Mouse (Mus musculus): ENCODE results near the gene Pfkfb1. TPM values are rescaled to one million over a fixed set of nuclear protein-coding genes. Genes with fewer than 3 reads are reported as not detected.

Gene Pfkfb1
- total and polyA plus RNA-seq, 3 experiments = 7.5 to 12.4 (median 7.6) TPM

GRCm38 (mm10) chrX:150636421-150636820 is 48.4 kb downstream of the Pfkfb1 start:
- no peak overlapping the region for H3K4me2 ChIP-seq (ENCODE audit: insufficient read depth, low read depth, poor library complexity, severe bottlenecking)
- no peak for DNase-seq (ENCODE audit: extremely low read depth)
- TF ChIP-seq NRF1 (IDR thresholded peaks at IDR 0.05; ENCODE audit: low read depth, low read length) (no peak), KAT2A (IDR thresholded peaks at IDR 0.05; ENCODE audit: insufficient replicate concordance, low read length) (no peak), ZNF384 (IDR thresholded peaks at IDR 0.05; ENCODE audit: low read depth, low read length) (no peak), GABPA (IDR thresholded peaks at IDR 0.05; ENCODE audit: insufficient replicate concordance, low read depth, low read length) (no peak), SMC3 (IDR thresholded peaks at IDR 0.05; ENCODE audit: low read depth, low read length) (no peak), RAD21 (IDR thresholded peaks at IDR 0.05; ENCODE audit: low read depth, low read length) (no peak), RCOR1 (conservative IDR thresholded peaks at IDR 0.05; ENCODE audit: low read depth, low read length) (no peak), HCFC1 (IDR thresholded peaks at IDR 0.05; ENCODE audit: low read depth, low read length) (no peak)
- in situ Hi-C loops (cut with MboI; ENCODE audit: low pct_ligation_motif_present, low pct_unique_long_range_greater_than_20kb, low sequenced_read_pairs) (no loop called here), dilution Hi-C loops (cut with MboI; ENCODE audit: extremely low pct_ligation_motif_present, extremely low pct_unique_long_range_greater_than_20kb, low sequenced_read_pairs) (no loop called here)
- H3K4me3 ChIP-seq (replicated peaks in 1 of 3; ENCODE audit: low read depth in 2 of 3, low read length in 2 of 3, poor library complexity in 1 of 3) = no peak overlapping the region
- H3K4me1 ChIP-seq (ENCODE audit: control insufficient read depth in 1 of 2, insufficient read depth in 2 of 2) = no peaks in the 10 kb centered on the region
- no peaks in the 10 kb centered on the region for H3K27me3 ChIP-seq (replicated peaks)
- no peaks in the 10 kb centered on the region for H3K79me2 ChIP-seq (replicated peaks; ENCODE audit: control insufficient read depth, extremely low read depth, insufficient read depth, poor library complexity, severe bottlenecking)
- H3K27ac ChIP-seq (ENCODE audit: insufficient read depth, low read depth) = no peak overlapping the region
- H3K36me3 ChIP-seq (replicated peaks in 1 of 2; ENCODE audit: control insufficient read depth in 1 of 2, insufficient read depth in 1 of 2, low read length in 1 of 2) = peaks cover 0 to 10% of the 10 kb centered on the region in 2 experiments
- H3K9me3 ChIP-seq (replicated peaks; ENCODE audit: low read length) = no peaks in the 10 kb centered on the region
- H3K9ac ChIP-seq (ENCODE audit: insufficient read depth, low read depth) = no peak overlapping the region

- DNase-seq (ENCODE audit: extremely low read depth) = no peak
- Histone ChIP-seq H3K4me2 (ENCODE audit: insufficient read depth, low read depth, poor library complexity, severe bottlenecking) (0 out of 2 replicates have a peak overlapping the region, but pooled peaks have one; percentile 64), H3K9ac (ENCODE audit: insufficient read depth, low read depth) (no peak overlapping the region), H3K79me2 (replicated peaks; ENCODE audit: control insufficient read depth, extremely low read depth, insufficient read depth, poor library complexity, severe bottlenecking) (no peaks in the 10 kb centered on the region), H3K4me1 (ENCODE audit: control insufficient read depth in 1 of 2, insufficient read depth in 2 of 2) (no peaks in the 10 kb centered on the region), H3K27me3 (replicated peaks) (no peaks in the 10 kb centered on the region), H3K4me3 (replicated peaks in 1 of 3; ENCODE audit: low read depth in 2 of 3, low read length in 2 of 3, poor library complexity in 1 of 3) (no peak overlapping the region), H3K27ac (ENCODE audit: insufficient read depth, low read depth) (no peak overlapping the region), H3K36me3 (replicated peaks in 1 of 2; ENCODE audit: control insufficient read depth in 1 of 2, insufficient read depth in 1 of 2, low read length in 1 of 2) (no peaks in the 10 kb centered on the region), H3K9me3 (replicated peaks; ENCODE audit: low read length) (no peaks in the 10 kb centered on the region)
- TF ChIP-seq MAZ (IDR thresholded peaks at IDR 0.05; ENCODE audit: low read depth, low read length) (no peak), JUN (IDR thresholded peaks at IDR 0.05; ENCODE audit: insufficient read depth, low read depth, low read length) (no peak), RAD21 (IDR thresholded peaks at IDR 0.05; ENCODE audit: low read depth, low read length) (no peak), SMC3 (IDR thresholded peaks at IDR 0.05; ENCODE audit: low read depth, low read length) (no peak), BHLHE40 (IDR thresholded peaks at IDR 0.05; ENCODE audit: low read depth, low read length) (no peak), USF1 (IDR thresholded peaks at IDR 0.05; ENCODE audit: low read depth, low read length) (no peak), POLR2A (IDR thresholded peaks at IDR 0.05; ENCODE audit: low read depth, low read length) (no peak), TBP (conservative IDR thresholded peaks at IDR 0.05; ENCODE audit: low read depth, low read length) (no peak)
- in situ Hi-C loops (cut with MboI; ENCODE audit: low pct_ligation_motif_present, low pct_unique_long_range_greater_than_20kb, low sequenced_read_pairs) = loop anchor here (25.0 kb wide), 1 partner anchor 456 kb away; no protein-coding TSS in a partner anchor
- dilution Hi-C loops (cut with MboI; ENCODE audit: extremely low pct_ligation_motif_present, extremely low pct_unique_long_range_greater_than_20kb, low sequenced_read_pairs) = no loop called here
Measured at GRCm38 (mm10) chrX:150656122-150656907, 68.3 kb downstream of the Pfkfb1 start.

All from CH12.LX (cell line).